Mouse (Mus musculus) neural tube, embryonic 14.5 days (tissue): ENCODE measurements around the gene Foxd3. TPM values are rescaled to one million over a fixed set of nuclear protein-coding genes. Genes with fewer than 3 reads are reported as not detected.

Source experiments
- ATAC-seq: fragments of 200-750 bp; cut with Nextera tagmentation; 2 replicates; pipeline ENCODE4 v1.8.0; 2017; ENCODE audit warnings: low read depth, mild to moderate bottlenecking, moderate TSS enrichment, moderate library complexity
- H3K27ac ChIP-seq: fragments of 300-500 bp; sonication (generic); 2 replicates; pipeline ENCODE4 v1.5.1; 2014; ENCODE audit warnings: low read depth, mild to moderate bottlenecking, control low read depth, low read length, moderate library complexity, mixed read lengths
- H3K27me3 ChIP-seq: fragments of 300-500 bp; sonication (generic); 2 replicates; pipeline ENCODE4 v1.6.1; 2014; ENCODE audit warnings: low read length; ENCODE audit not compliant: control insufficient read depth, insufficient read depth
- H3K36me3 ChIP-seq: fragments of 300-500 bp; sonication (generic); 2 replicates; pipeline ENCODE4 v1.6.1; 2014; ENCODE audit warnings: low read length, mixed read lengths; ENCODE audit not compliant: control insufficient read depth, insufficient read depth
- H3K4me1 ChIP-seq: fragments of 300-500 bp; sonication (generic); 2 replicates; pipeline ENCODE4 v1.6.1; 2014; ENCODE audit warnings: low read length; ENCODE audit not compliant: control insufficient read depth, insufficient read depth
- H3K4me2 ChIP-seq: fragments of 300-500 bp; sonication (generic); 2 replicates; pipeline ENCODE4 v1.6.1; 2014; ENCODE audit warnings: mild to moderate bottlenecking, low read depth, low read length, control low read depth
- H3K4me3 ChIP-seq: fragments of 300-500 bp; sonication (generic); 2 replicates; pipeline ENCODE4 v1.5.1; 2014; ENCODE audit warnings: low read depth, low read length, control low read depth, mixed read lengths
- H3K9ac ChIP-seq: fragments of 300-500 bp; sonication (generic); replicated peaks from 2 replicates; pipeline ENCODE4 v1.6.1; 2014; ENCODE audit warnings: low read depth, mild to moderate bottlenecking, control low read depth, low read length, mixed read lengths
- H3K9me3 ChIP-seq: fragments of 300-500 bp; sonication (generic); 2 replicates; pipeline ENCODE4 v1.6.1; 2016; ENCODE audit warnings: low read length; ENCODE audit not compliant: control insufficient read depth
- WGBS: fragments of 180-500 bp; shearing (Covaris S2); extraction: QIAGEN DNeasy Blood & Tissue Kit; methylation state at CpG from one replicate; pipeline ENCODE4 v1.1.7; 2014; 5-methylcytosine and 5-hydroxymethylcytosine counted together
- polyA plus RNA-seq: library from polyadenylated mRNA; unstranded; fragments of >200 nt; fragmentation: Nextera tagmentation; extraction: Ambion mirVana; gene quantifications from 2 replicates; pipeline ENCODE4 v1.2.1, GENCODE M21; 2014

Foxd3 gene
- polyA plus RNA-seq, 1 experiment from 2014 or later: 2.5 TPM

DNA sequence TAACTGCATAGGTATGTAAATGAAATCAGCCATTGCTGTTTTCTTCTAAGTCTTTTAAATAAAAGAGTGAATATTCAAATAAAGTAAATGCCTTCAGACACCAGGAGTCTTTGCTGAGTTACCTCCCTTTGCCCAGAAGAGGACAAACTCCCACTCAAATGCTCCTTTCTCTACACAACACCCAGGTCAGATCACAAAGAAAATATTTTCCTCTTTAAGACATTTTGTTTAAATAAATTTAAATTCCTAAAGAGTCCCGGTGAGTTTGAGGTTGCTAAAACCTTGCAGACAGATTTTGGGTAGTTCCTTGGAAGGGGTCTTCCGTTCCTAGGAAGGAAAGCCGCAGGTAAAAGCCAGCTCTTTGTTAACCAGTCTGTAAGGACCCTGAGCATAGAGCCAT, 14.2 kb upstream of the Foxd3 start:
- H3K4me3 ChIP-seq: no peak overlapping the region
- H3K4me1 ChIP-seq: no peaks in the 10 kb centered on the region
- WGBS: 27% methylated on average over 3 of the region's 3 CpGs
- no peaks in the 10 kb centered on the region for H3K36me3 ChIP-seq
- no peak overlapping the region for H3K4me2 ChIP-seq
- H3K9me3 ChIP-seq: no peaks in the 10 kb centered on the region
- H3K27ac ChIP-seq: no peak overlapping the region
- no peak overlapping the region for H3K9ac ChIP-seq
- H3K27me3 ChIP-seq: peaks cover 5% of the 10 kb centered on the region; the same call in 1 of the 2 replicates
- no peak for ATAC-seq

DNA sequence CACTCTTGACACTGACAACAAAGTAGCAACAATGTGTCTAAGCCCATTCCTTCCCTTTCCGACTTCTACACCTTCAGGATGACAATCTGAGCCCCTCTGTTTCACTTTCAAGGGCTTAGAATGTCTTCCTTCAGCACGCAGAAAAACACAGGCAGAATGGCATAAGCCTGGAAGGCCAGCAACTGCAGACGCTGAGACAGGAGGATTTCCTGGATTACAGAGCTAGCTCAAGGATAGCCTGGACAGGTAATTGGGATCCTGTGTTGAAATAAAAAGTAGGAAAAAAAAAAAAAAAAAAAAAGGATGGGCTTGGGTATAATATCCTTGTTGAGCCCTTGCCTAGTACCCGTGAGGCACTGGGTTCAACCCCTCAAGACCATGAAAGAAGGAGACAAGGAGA, 10.5 kb upstream of the Foxd3 start:
- WGBS: 90% methylated on average over 4 of the region's 4 CpGs
- H3K4me2 ChIP-seq: no peak overlapping the region
- no peak overlapping the region for H3K27ac ChIP-seq
- no peak overlapping the region for H3K9ac ChIP-seq
- no peaks in the 10 kb centered on the region for H3K36me3 ChIP-seq
- H3K27me3 ChIP-seq: peaks cover 22% of the 10 kb centered on the region
- H3K4me1 ChIP-seq: no peaks in the 10 kb centered on the region
- no peak overlapping the region for H3K4me3 ChIP-seq
- no peak for ATAC-seq
- H3K9me3 ChIP-seq: no peaks in the 10 kb centered on the region

DNA sequence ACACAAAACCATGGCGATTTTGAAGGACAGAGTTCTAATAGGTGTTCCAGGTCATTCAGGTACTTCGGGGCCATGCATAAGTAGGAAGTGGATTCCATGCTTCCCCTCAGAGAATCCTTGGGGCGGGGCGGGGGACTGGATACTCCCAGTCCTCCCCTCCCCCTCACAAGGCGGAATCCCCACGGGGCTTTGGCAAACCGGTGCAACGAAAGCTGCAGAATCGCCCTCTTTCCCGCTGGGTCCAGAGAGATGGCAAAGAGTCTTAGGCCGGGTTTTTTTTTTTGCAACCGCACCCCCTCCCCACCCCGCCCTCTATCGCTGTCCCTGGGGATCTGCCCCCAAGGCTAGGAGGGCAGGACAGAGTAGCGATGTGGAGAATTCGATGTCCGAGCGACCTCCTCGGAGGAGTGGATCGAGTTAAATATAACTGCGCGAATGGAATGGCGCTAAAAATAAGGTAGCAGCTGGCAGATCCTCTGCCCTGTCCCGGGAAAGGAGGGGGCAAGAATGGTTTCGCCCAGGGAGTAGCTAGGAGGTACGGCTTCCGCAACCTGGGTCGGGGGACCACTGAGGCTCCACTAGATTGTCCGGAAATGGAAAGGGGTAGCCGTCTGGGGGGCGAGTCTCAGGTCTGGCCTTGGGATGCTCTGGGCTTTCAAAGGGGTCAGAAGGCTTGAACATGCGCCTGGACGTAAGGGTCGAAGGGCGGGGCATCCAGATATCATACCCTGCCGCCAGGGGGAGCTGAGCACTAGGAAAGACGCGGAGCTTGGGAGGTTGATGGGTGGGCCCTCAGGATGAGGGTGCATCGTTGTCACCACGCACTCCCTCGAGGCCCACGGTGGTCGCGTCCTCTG, 5.8 kb upstream of the Foxd3 start:
- 3% methylated on average over 44 of the region's 44 CpGs for WGBS
- Histone ChIP-seq H3K9ac (no peak overlapping the region), H3K4me3 (no peak overlapping the region), H3K4me2 (peak overlapping the region; percentile 36), H3K36me3 (no peaks in the 10 kb centered on the region), H3K27me3 (peaks cover 48% of the 10 kb centered on the region), H3K9me3 (no peaks in the 10 kb centered on the region), H3K27ac (no peak overlapping the region), H3K4me1 (no peaks in the 10 kb centered on the region)
- ATAC-seq: no peak

DNA sequence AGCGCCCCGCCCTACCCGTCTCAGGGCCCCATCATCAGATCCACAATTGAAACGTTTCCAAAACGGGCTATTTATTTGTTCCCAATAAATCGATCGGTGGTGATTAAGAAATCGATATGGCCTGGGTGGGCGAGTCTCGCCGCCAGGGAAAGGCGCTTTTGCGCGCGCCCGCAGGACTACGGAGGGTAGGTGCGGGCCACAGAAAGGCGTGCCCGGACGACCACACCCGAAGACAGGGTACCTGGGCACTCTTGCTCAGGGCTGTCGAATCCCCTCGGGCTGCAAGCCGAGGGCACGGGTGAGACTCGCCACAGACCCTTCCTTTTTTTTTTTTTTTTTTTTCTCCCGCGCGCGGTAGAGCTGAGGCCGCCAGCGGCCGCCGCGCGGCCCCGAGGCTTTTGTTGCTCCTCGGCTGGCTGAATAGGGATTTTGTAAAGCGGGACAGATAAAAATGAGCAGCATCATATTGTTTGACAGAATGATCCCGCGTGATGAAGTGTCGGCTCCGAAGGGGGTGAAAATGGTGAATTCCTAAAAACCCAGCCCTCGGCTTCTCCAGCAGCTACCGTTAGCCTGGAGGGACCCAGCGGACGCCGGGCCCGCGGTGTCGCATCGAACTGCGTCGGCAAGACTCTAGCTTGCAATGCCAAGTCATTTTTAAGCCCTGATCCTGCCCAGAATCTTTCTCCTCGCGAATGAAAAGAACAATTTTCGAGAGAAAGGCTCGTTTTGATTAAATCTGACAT, 5.0 kb upstream of the Foxd3 start:
- peak overlapping the region; percentile 11; the same call in 1 of the 2 replicates for H3K4me3 ChIP-seq
- no peaks in the 10 kb centered on the region for H3K4me1 ChIP-seq
- H3K36me3 ChIP-seq: no peaks in the 10 kb centered on the region
- ATAC-seq: no peak
- H3K27ac ChIP-seq: 0 out of 2 replicates have a peak overlapping the region, but pooled peaks have one; percentile 39
- 1% methylated on average over 59 of the region's 59 CpGs for WGBS
- H3K9me3 ChIP-seq: no peaks in the 10 kb centered on the region
- 0 out of 2 replicates have a peak overlapping the region, but pooled peaks have one; percentile 28 for H3K9ac ChIP-seq
- peak overlapping the region; percentile 36 for H3K4me2 ChIP-seq
- H3K27me3 ChIP-seq: peaks cover 47% of the 10 kb centered on the region

DNA sequence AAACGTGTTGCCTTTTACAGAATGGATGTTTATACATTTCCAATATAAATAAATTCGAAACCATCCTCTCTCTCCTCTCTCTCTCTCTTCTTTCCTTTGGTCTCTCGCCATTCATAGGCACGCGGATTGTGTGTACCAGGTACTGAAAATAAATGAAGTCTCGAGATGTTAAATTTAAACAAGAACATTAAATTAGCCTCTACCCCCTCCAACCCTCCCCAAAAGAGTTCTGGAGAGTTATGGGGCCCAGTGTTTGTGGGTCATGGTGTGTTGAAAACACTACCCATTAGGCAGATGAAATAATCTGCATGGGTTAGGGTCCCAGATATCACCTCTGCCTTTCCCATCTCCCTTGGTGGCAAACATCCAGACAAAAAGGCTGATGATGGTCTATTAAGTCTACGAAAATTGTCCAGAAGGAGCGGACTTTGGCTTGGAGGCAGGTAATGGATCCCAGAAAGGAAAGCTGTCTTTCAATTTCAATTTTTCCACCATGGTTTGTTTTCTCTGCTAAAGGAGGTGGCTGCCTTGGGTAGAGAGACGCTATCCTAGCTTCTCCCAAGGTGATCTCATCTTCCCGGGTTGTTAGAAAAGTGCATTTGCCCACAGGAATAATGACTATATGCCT, 4.2 kb upstream of the Foxd3 start:
- no peaks in the 10 kb centered on the region for H3K4me1 ChIP-seq
- H3K4me2 ChIP-seq: no peak overlapping the region
- peak overlapping the region; percentile 18; the same call in 1 of the 2 replicates for H3K4me3 ChIP-seq
- H3K27me3 ChIP-seq: peaks cover 51% of the 10 kb centered on the region
- H3K27ac ChIP-seq: no peak overlapping the region
- no peaks in the 10 kb centered on the region for H3K36me3 ChIP-seq
- H3K9ac ChIP-seq: no peak overlapping the region
- 15% methylated on average over 10 of the region's 10 CpGs for WGBS
- H3K9me3 ChIP-seq: no peaks in the 10 kb centered on the region
- no peak for ATAC-seq

DNA sequence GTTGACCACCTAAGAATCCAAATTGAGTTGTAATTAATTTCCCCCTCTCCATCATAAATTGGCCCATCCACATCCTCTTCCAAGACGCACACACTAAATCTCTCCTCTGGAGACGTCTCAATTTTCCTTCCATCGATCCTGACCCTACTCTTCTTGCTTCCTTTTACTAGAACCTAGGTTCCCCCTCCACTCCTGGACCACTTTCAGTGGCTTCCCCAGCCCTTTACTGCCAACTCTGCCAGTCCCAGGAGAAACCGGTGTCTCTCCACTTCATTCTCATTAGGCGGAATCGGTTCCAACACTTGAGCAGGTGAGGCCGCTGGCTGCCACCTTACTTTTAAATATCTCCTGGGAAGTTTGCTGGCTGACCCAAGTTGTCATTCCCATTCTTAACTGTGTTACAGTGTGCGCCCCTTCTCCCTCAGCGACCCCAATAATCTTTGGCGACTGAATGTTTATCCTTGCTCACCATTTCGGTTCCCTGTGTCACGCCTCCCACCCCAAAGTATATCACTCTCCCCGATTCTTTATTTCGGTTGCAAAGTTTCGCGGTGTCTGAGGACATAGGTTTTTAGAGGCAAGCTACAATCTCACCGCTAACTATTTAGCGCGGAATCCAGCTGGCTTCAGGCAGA, 3.4 kb upstream of the Foxd3 start:
- Histone ChIP-seq H3K9me3 (no peaks in the 10 kb centered on the region), H3K4me2 (peak overlapping the region; percentile 14; the same call in 1 of the 2 replicates), H3K27ac (peak overlapping the region; percentile 55; the same call in 1 of the 2 replicates), H3K9ac (no peak overlapping the region), H3K36me3 (no peaks in the 10 kb centered on the region), H3K4me3 (peak overlapping the region; percentile 18; the same call in 1 of the 2 replicates), H3K4me1 (peaks cover 4% of the 10 kb centered on the region; the same call in 1 of the 2 replicates), H3K27me3 (peaks cover 53% of the 10 kb centered on the region)
- no peak for ATAC-seq
- 2% methylated on average over 19 of the region's 19 CpGs for WGBS

DNA sequence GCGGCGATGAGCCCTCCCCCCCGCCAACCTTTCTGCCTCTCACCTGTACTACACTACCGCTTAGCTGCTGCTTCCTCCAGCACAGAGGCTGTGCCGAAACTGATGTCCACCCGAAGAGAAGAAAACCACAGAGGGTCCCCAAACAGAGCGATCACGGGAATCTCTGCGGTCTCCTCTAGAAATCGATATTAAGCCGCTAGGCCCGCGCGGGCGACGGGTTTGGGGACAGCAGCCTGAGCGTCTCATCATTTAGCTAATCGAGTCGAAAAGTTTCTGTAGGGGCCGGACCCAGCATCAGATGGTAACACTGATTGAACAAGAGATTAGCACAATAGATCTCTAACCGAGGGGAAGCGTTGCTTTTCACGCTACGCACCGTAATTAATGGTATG, 2.9 kb upstream of the Foxd3 start:
- under 1% methylated on average over 25 of the region's 25 CpGs for WGBS
- peaks cover 4% of the 10 kb centered on the region; the same call in 1 of the 2 replicates for H3K4me1 ChIP-seq
- H3K4me2 ChIP-seq: peak overlapping the region; percentile 14; the same call in 1 of the 2 replicates
- no peak for ATAC-seq
- peaks cover 51% of the 10 kb centered on the region for H3K27me3 ChIP-seq
- H3K9me3 ChIP-seq: no peaks in the 10 kb centered on the region
- peak overlapping the region; percentile 18 for H3K4me3 ChIP-seq
- H3K27ac ChIP-seq: peak overlapping the region; percentile 55
- H3K36me3 ChIP-seq: no peaks in the 10 kb centered on the region
- no peak overlapping the region for H3K9ac ChIP-seq

DNA sequence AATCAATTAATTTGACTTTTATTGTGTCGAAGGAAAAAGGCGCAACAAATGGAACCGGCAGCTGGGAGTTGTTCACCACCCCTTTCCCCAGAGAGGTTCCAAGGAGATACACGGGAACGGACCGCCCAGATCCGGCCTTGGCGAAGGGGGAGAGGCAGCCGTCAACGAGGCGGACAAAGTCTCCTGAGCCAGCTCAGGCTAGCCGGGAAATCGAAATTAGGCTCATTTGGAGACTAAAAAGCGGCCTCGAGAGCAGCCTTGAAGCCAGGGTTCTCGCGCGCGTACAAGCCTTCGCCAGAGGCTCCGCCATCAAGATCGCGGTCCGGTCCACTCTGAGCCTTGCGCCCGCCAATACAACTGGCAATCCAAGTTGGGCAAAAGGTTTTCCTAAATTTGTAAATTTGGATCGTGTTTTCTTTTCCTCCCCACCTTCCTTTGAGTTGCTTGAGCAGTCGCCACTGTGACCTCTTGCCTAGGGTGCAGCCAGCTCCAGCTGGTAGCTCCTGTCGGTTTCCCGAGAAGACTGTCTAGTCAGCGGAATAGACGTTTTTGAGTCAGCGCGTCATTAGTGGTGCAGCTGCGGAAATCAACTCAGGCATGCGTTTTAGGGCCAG, 2.4 kb upstream of the Foxd3 start:
- peak overlapping the region; percentile 14; the same call in 1 of the 2 replicates for H3K4me2 ChIP-seq
- no peaks in the 10 kb centered on the region for H3K36me3 ChIP-seq
- H3K9ac ChIP-seq: no peak overlapping the region
- H3K9me3 ChIP-seq: no peaks in the 10 kb centered on the region
- ATAC-seq: no peak
- peak overlapping the region; percentile 18 for H3K4me3 ChIP-seq
- peak overlapping the region; percentile 55 for H3K27ac ChIP-seq
- H3K4me1 ChIP-seq: peaks cover 4% of the 10 kb centered on the region; the same call in 1 of the 2 replicates
- peaks cover 46% of the 10 kb centered on the region for H3K27me3 ChIP-seq
- under 1% methylated on average over 36 of the region's 36 CpGs for WGBS
